Mouse (Mus musculus): Measurements from ENCODE around the gene Ubtd2.

GRCm38 (mm10) chr11:32495283-32495682, 40.1 kb downstream of the Ubtd2 start:
- TF ChIP-seq CTCF (IDR thresholded peaks at IDR 0.05; ENCODE audit: low read depth), result no peak
- TF ChIP-seq EP300 (IDR thresholded peaks at IDR 0.05; ENCODE audit: low read depth), result no peak

All from heart, postnatal 0 days (tissue).